Mouse (Mus musculus) spleen, postnatal 36 days (tissue): Measurements from ENCODE around the gene Olfr1201.

Experiments
- DNase-seq, 2 experiments: peaks; one replicate each; pipeline ENCODE4 v3.0.0; 2022; ENCODE audit warnings: low spot score in 2 of 2, mixed read lengths in 1 of 2

The Olfr1201 gene

GRCm38 (mm10) chr2:88792736-88793135 lies at the start of gene Olfr1201:
Olfr1201 (plus strand) TSS chr2:88793036.
- DNase-seq = no peak

GRCm38 (mm10) chr2:88743379-88743778 lies 49.5 kb upstream of the Olfr1201 start:
- DNase-seq = no peak

DNA sequence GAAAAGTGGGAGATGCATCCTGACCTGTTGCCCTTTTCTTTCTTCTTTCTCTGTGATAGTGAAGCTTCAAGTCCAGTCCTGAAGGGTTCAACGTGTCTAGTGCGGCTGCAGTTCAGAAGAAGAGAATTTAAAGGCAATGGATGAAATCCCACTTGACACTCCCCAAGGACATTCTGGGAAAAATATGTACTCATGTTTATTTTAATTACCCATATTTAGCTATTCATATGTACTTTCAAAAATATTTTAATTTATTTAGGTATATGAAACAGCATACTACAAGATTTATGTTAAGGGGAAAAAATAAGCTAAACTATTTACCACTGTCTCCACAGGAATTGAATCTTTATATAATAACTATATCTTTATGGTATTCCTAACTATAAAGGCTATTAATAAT lies 41.6 kb upstream of the Olfr1201 start, which contains the start of gene Olfr1198:
Olfr1198 (minus strand) TSS at position 101 of the 400 bp plus-strand sequence.
- DNase-seq = no peak

DNA sequence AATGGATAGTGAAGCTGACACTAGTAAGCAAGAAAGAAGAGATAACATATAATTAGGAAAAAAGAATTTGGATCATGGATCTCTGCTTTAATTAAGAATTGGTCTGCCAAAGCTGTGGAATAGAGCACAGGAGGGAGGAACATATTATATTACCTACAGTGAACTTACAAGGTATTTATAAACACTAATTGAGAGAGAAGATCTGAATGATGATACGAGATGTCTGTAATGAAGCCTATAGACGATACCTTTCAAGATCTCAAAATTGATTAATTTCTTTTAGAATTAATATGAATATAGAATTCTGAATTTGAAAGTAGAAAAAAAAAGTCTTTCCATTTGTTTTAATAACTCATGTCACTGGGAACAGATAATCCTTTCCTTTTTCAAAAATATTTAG lies 32.5 kb upstream of the Olfr1201 start, which contains the start of gene Olfr1199:
Olfr1199 (minus strand) TSS at position 101 of the 400 bp plus-strand sequence.
- no peak for DNase-seq

- DNase-seq = no peak
These were observed 22.4 kb upstream of the Olfr1201 start, which contains the start of gene Olfr1200 for GRCm38 (mm10) chr2:88770388-88770787. Olfr1200 (minus strand) TSS chr2:88770488.

- no peak for DNase-seq
These were observed 21.4 kb downstream of the Olfr1201 start, which contains the start of gene Olfr1202 for GRCm38 (mm10) chr2:88814196-88814595. Olfr1202 (plus strand) TSS chr2:88814496.

DNA sequence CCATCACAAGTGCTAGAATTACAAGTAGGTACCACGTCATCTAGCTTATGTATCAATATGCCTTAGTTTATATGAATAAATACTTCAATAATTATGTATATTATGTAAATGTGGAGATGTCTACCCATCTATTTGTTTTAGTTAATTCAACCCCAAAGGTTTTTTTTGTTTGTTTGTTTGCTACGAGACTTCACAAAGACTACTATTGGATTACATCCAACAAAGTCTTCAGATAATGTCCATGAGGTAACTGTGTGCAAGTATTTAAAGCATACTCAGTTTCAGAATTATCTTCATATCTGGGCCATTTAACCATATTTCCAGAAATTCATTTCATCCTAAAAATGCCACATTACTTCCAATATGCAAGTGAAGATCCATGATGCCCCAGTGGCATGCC lies 36.6 kb downstream of the Olfr1201 start, which contains the start of gene Olfr1205:
Olfr1205 (plus strand) TSS at position 301 of the 400 bp plus-strand sequence.
- no peak for DNase-seq

GRCm38 (mm10) chr2:88838477-88838876 lies 45.6 kb downstream of the Olfr1201 start:
- DNase-seq = no peak
